Mouse (Mus musculus) frontal cortex, adult 2 months (tissue): Measurements from ENCODE around the gene Pik3r4. TPM values are rescaled to one million over a fixed set of nuclear protein-coding genes. Genes with fewer than 3 reads are reported as not detected.

Experiments
- DNase-seq, 2 experiments: peaks; one replicate each; pipeline ENCODE4 v3.0.0; 2022; ENCODE audit warnings: low spot score in 1 of 2; ENCODE audit errors: extremely low spot score in 1 of 2
- polyA plus RNA-seq: library from polyadenylated mRNA; depleted of rRNA; stranded (reverse); fragments of >200 nt; gene quantifications from 2 replicates; pipeline ENCODE4 v1.2.3, GENCODE M21; 2012; rRNA removed

Pik3r4 gene
- polyA plus RNA-seq, 1 experiment = 26.9 TPM

- DNase-seq = peak in 1 of 2 experiments; percentile 45
These were observed 54.2 kb downstream of the Pik3r4 start for GRCm38 (mm10) chr9:105696818-105697564.

- no peak for DNase-seq
These were observed 55.1 kb downstream of the Pik3r4 start for GRCm38 (mm10) chr9:105697764-105698396.

DNA sequence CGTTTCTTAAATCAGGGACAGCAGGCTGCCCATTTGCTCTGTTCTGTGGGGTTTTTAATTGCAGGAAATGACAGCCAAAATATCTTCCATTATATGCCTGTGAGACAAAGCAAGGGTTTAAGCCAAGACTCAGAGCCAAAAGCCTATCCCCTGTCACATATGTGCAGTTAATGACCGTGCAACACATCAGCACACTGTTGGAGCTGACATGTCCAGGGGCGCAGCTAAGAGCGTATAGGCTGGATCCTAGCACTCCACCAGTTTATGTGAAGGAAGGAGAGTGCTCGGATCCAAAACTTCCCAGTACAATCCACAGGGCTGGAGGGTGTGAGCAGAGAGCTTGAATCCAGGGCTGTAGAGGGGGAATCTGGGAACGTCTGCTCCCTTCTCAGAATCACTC is 57.9 kb downstream of the Pik3r4 start:
- no peak for DNase-seq

- no peak for DNase-seq
These were observed 59.2 kb downstream of the Pik3r4 start for GRCm38 (mm10) chr9:105701966-105702365.

DNA sequence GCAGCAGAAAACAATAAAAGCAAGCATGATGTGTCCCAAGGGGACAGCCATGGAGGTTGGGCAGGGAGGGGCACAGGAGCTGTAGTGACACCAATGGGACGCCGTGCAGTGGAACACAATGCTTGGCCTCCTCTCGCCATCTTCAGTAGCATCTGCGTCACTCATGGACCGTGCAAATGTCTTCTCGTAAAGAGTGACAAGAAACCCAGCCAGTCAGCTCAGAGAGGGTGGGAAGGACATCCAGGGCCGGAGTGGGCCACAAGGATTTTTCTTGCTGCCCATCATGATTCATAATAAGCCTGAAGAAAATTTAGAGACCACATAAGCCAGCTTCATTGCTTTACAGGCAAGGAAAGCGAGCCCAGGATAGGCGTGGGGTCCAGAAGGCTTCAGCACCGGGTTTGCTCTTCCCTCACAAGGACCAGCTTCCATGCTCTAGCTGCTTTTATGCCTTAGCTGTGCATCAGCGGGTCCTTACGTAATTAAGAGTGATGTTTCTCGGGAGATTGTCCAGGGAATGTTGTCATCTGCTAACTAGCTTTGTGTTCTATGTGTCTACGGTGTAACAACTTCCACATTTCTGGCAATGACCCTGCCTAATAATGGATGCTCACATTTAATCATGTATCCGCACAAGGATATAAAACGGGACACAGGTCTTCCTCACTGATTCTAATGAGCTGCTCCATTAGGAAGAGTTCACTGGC is 61.6 kb downstream of the Pik3r4 start:
- DNase-seq = no peak

- DNase-seq = peak in 1 of 2 experiments; percentile 34
These were observed 62.2 kb downstream of the Pik3r4 start for GRCm38 (mm10) chr9:105705011-105705410.

- peak in 1 of 2 experiments; percentile 53 for DNase-seq
These were observed 69.3 kb downstream of the Pik3r4 start for GRCm38 (mm10) chr9:105712049-105712448.

DNA sequence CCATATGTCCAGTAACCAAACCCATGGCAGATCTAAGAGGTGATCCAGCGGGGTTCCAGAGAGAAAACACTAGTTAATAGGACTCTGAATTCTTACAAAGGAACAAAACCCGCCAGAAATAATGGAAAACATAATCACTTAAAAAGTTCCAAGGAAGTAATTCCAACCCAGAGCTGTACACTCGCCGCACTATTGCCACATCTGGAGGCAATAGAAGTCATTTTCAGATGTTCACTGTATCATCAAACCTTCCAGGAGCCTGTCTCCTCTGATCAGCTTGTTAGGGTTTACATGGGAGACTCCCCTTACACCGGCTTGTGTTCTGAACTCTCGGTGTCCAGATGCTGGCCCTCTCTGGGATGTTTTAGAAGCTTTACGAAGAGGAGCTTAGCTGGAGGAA is 76.6 kb downstream of the Pik3r4 start:
- no peak for DNase-seq

DNA sequence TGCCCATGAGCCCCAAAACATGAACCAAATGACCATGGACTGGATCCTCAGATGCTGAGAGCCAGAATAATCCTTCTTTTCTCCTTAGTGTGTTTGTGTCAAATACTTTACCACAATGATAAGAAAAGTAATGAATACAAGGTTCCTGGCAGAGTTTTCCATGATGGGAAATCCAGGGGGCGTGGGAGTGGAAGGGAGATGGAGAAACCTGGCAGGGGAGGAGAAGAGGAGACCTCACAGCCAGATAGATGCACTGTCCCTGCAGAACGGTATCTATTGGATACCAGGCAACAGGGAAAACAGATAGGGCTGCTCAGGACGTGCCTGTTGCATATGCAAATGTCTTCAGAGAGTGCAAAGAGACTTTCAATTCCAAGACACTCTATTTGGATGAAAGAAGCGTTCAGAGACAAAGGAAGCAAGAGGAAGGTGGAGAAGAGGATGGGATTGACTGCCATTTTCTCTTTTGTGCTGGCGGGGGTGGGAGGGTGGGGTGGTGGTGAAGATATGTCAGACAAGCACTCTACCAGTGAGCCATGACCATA is 77.1 kb downstream of the Pik3r4 start:
- peak in 1 of 2 experiments; percentile 22 for DNase-seq

DNA sequence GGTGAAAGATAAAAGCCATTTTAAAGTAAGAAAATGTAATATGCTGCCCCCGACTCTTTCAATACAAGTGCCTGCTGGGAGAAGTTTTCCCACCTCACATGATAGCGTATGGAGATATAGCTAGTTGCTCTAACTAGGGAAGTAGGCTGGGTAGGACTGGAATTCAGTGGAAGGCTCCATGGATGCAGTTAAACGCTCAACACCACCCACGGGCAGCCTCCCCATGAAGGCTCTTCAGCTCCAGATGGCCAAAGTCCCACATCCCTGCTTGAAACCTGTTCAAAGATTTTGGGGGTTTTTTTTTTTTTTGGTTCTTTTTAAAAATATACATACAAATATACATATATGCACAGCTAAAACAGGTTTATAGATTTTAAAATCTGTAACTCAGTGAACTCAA is 77.7 kb downstream of the Pik3r4 start:
- peak; percentile 67 to 76 for DNase-seq

DNA sequence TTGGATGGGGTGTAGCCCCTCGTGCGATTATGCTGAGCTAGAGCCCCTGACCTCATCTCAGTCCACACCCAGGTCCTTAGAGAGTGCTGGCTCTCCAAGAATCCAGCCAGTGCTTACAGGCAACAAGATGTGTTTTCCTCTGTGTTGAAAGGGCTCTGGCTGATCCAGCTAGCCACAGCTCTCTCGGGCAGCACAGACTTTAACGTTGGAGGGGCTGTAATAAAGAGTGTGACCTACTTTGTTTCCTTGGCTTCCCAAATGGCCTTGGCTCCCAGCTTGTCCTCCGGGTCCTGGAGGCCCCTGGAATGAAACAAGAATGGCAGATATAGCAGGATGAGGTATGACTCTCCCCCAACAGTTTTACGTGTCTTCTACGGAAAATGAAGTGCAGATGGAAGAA is 89.2 kb downstream of the Pik3r4 start:
- no peak for DNase-seq

- no peak for DNase-seq
These were observed 91.9 kb downstream of the Pik3r4 start for GRCm38 (mm10) chr9:105734651-105735050.

GRCm38 (mm10) chr9:105735195-105735594 is 92.4 kb downstream of the Pik3r4 start:
- no peak for DNase-seq

Other genes with a start within 250 kb of the Pik3r4 start
- 10.2 and 11.0 TPM in 2 replicates for gene Aste1, start 247.6 kb upstream of the Pik3r4 start, polyA plus RNA-seq
- 1.2 and 1.5 TPM in 2 replicates for gene Nek11, start 247.5 kb upstream of the Pik3r4 start, polyA plus RNA-seq
- gene Atp2c1, start 115.7 kb upstream of the Pik3r4 start, polyA plus RNA-seq = 135 and 138 TPM in 2 replicates
- 0.21 and 0.22 TPM in 2 replicates for gene Col6a6, start 185.2 kb downstream of the Pik3r4 start, polyA plus RNA-seq